Mouse (Mus musculus): ENCODE measurements at regions not wholly inside any gene's neighbourhood (a gene's known extent, or its start where the extent isn't known, plus 50 kb on each side); places are given as distances from the start of the nearest gene placed in this dataset.

DNA sequence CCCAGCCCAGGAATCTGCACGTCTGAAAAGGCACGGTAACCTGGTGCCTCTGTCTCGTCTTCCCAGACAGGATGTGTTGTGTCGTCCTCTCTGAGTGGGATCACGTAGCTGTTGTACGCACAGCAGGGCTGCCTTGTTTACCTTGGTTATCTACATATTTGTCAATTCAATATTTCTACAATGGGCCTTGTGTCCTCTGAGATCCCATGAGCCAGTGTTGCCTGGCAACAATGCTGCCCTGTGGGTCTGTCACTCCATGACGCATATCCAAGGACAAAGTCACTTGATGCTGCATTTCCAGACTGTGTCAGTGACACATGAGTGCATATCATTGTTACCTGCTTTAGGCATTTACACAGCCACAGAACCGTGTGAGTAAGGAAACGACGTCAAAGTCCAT is 191.9 kb downstream of the Diras2 start:
- Histone ChIP-seq H3K9me3 (ENCODE audit: control insufficient read depth, low read length) (no peaks in the 10 kb centered on the region), H3K4me1 (ENCODE audit: control insufficient read depth, insufficient read depth, low read length) (peaks cover 2% of the 10 kb centered on the region; the same call in 1 of the 2 replicates), H3K36me3 (ENCODE audit: control insufficient read depth, insufficient read depth, low read length) (no peaks in the 10 kb centered on the region), H3K4me2 (no peak overlapping the region), H3K27me3 (ENCODE audit: control insufficient read depth, insufficient read depth, low read length) (no peaks in the 10 kb centered on the region), H3K4me3 (ENCODE audit: low read depth, low read length) (no peak overlapping the region), H3K27ac (ENCODE audit: low read depth, low read length) (no peak overlapping the region), H3K9ac (ENCODE audit: low read length) (no peak overlapping the region)
- 56% methylated on average over 10 of the region's 10 CpGs for WGBS
- peak; percentile 71; the same call in 1 of the 2 replicates for ATAC-seq (ENCODE audit: low FRiP score)
- no peak for DNase-seq (ENCODE audit: low spot score, missing footprints)

DNA sequence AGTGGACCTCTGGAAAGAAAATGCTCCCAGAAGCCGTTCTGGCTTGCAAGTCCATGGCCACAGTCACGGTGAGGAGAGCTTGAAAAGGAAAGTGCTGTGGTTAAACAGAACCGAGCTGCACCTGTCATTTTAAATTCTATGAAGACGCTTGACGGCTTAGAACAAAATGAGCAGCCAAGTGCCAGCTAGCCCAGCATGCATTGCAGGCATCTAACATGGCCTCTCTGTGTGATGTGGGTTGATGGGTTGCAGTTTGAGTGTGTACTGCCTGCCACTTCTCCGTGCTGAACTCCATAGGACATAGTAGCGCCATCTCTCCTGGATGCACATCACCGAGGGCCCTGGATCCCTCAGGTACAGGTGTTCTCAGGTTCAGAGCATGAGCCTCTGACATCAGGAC is 189.1 kb downstream of the Diras2 start:
- H3K9ac ChIP-seq (ENCODE audit: low read length) = no peak overlapping the region
- WGBS = 84% methylated on average over 8 of the region's 8 CpGs
- ATAC-seq (ENCODE audit: low FRiP score) = no peak

GRCm38 (mm10) chr13:52344383-52344782 is 186.7 kb downstream of the Diras2 start:
- ATAC-seq (ENCODE audit: low FRiP score) (no peak), DNase-seq (ENCODE audit: low spot score, missing footprints) (no peak)
- 81% methylated on average over 2 of the region's 2 CpGs for WGBS
- H3K27ac ChIP-seq (ENCODE audit: low read depth, low read length) = no peak overlapping the region
- no peak overlapping the region for H3K4me3 ChIP-seq (ENCODE audit: low read depth, low read length)
- no peaks in the 10 kb centered on the region for H3K36me3 ChIP-seq (ENCODE audit: control insufficient read depth, insufficient read depth, low read length)
- H3K4me1 ChIP-seq (ENCODE audit: control insufficient read depth, insufficient read depth, low read length) = no peaks in the 10 kb centered on the region
- H3K9ac ChIP-seq (ENCODE audit: low read length) = no peak overlapping the region
- H3K4me2 ChIP-seq = no peak overlapping the region
- no peaks in the 10 kb centered on the region for H3K9me3 ChIP-seq (ENCODE audit: control insufficient read depth, low read length)
- H3K27me3 ChIP-seq (ENCODE audit: control insufficient read depth, insufficient read depth, low read length) = no peaks in the 10 kb centered on the region

More for the DNA sequence above, 189.1 kb downstream of the Diras2 start:
- Histone ChIP-seq H3K4me1 (ENCODE audit: control insufficient read depth, insufficient read depth, low read length) (peaks cover 2% of the 10 kb centered on the region; the same call in 1 of the 2 replicates), H3K36me3 (ENCODE audit: control insufficient read depth, insufficient read depth, low read length) (no peaks in the 10 kb centered on the region), H3K4me2 (no peak overlapping the region), H3K4me3 (ENCODE audit: low read depth, low read length) (no peak overlapping the region), H3K9me3 (ENCODE audit: control insufficient read depth, low read length) (no peaks in the 10 kb centered on the region), H3K27ac (ENCODE audit: low read depth, low read length) (no peak overlapping the region), H3K27me3 (ENCODE audit: control insufficient read depth, insufficient read depth, low read length) (no peaks in the 10 kb centered on the region)
- DNase-seq (ENCODE audit: low spot score, missing footprints) = no peak

DNA sequence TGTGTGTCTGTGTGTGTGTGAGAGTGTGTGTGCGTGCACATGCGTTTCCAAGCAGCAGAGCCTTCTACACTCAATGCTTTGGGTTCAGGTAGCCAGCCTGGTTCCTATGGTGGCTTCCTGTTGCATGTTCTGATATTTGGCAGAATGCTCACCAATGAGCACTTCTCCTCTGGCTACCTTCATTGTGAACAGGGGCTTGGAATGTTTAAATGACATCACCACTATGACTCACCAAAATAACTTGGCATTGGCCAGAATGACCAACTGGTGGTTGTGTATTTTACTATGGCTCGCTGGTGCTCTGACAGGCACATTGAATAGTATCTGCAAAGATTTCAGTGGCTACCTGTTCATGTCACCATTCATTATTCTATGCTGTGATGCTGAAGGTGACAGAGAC is 186.2 kb downstream of the Diras2 start:
- ATAC-seq (ENCODE audit: low FRiP score) = no peak
- 95% methylated on average over 3 of the region's 3 CpGs for WGBS
- Histone ChIP-seq H3K9ac (ENCODE audit: low read length) (no peak overlapping the region), H3K27me3 (ENCODE audit: control insufficient read depth, insufficient read depth, low read length) (no peaks in the 10 kb centered on the region), H3K4me1 (ENCODE audit: control insufficient read depth, insufficient read depth, low read length) (no peaks in the 10 kb centered on the region), H3K27ac (ENCODE audit: low read depth, low read length) (no peak overlapping the region), H3K4me3 (ENCODE audit: low read depth, low read length) (no peak overlapping the region), H3K9me3 (ENCODE audit: control insufficient read depth, low read length) (no peaks in the 10 kb centered on the region), H3K4me2 (no peak overlapping the region), H3K36me3 (ENCODE audit: control insufficient read depth, insufficient read depth, low read length) (no peaks in the 10 kb centered on the region)
- no peak for DNase-seq (ENCODE audit: low spot score, missing footprints)

- Histone ChIP-seq H3K4me1 (ENCODE audit: control insufficient read depth, insufficient read depth, low read length) (no peaks in the 10 kb centered on the region), H3K9ac (ENCODE audit: low read length) (no peak overlapping the region), H3K4me3 (ENCODE audit: low read depth, low read length) (no peak overlapping the region), H3K9me3 (ENCODE audit: control insufficient read depth, low read length) (no peaks in the 10 kb centered on the region), H3K36me3 (ENCODE audit: control insufficient read depth, insufficient read depth, low read length) (no peaks in the 10 kb centered on the region), H3K4me2 (no peak overlapping the region), H3K27me3 (ENCODE audit: control insufficient read depth, insufficient read depth, low read length) (no peaks in the 10 kb centered on the region), H3K27ac (ENCODE audit: low read depth, low read length) (no peak overlapping the region)
- DNase-seq (ENCODE audit: low spot score, missing footprints) (no peak), ATAC-seq (ENCODE audit: low FRiP score) (no peak)
- WGBS = 79% methylated on average over 13 of the region's 13 CpGs
Observed at GRCm38 (mm10) chr13:52345375-52346026, 185.6 kb downstream of the Diras2 start.

DNA sequence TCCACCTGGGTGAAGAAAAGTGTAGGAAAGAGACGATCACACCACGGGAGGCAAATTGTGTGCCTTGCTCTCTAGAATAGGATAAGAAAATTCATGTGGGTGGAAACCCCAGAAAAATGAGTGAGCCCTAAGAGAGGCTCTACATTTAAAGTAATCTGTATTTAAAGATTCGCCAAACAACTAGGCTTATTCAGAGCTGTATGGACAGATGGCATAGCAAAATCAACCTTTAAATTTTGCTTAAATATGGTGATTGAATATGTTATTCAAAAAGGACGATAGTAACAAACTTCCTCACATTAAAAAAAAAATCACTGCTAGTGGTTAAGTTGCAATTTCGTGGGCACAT is 185.1 kb downstream of the Diras2 start:
- Histone ChIP-seq H3K27ac (ENCODE audit: low read depth, low read length) (no peak overlapping the region), H3K4me2 (no peak overlapping the region), H3K9me3 (ENCODE audit: control insufficient read depth, low read length) (no peaks in the 10 kb centered on the region), H3K36me3 (ENCODE audit: control insufficient read depth, insufficient read depth, low read length) (no peaks in the 10 kb centered on the region), H3K9ac (ENCODE audit: low read length) (no peak overlapping the region), H3K27me3 (ENCODE audit: control insufficient read depth, insufficient read depth, low read length) (no peaks in the 10 kb centered on the region), H3K4me3 (ENCODE audit: low read depth, low read length) (no peak overlapping the region), H3K4me1 (ENCODE audit: control insufficient read depth, insufficient read depth, low read length) (no peaks in the 10 kb centered on the region)
- ATAC-seq (ENCODE audit: low FRiP score) (no peak), DNase-seq (ENCODE audit: low spot score, missing footprints) (no peak)
- WGBS = 86% methylated on average over 5 of the region's 5 CpGs

GRCm38 (mm10) chr13:52347631-52348030 is 183.4 kb downstream of the Diras2 start:
- ATAC-seq (ENCODE audit: low FRiP score) (no peak), DNase-seq (ENCODE audit: low spot score, missing footprints) (no peak)
- Histone ChIP-seq H3K9ac (ENCODE audit: low read length) (no peak overlapping the region), H3K4me1 (ENCODE audit: control insufficient read depth, insufficient read depth, low read length) (no peaks in the 10 kb centered on the region), H3K27ac (ENCODE audit: low read depth, low read length) (no peak overlapping the region), H3K9me3 (ENCODE audit: control insufficient read depth, low read length) (no peaks in the 10 kb centered on the region), H3K4me3 (ENCODE audit: low read depth, low read length) (no peak overlapping the region), H3K27me3 (ENCODE audit: control insufficient read depth, insufficient read depth, low read length) (no peaks in the 10 kb centered on the region), H3K4me2 (no peak overlapping the region), H3K36me3 (ENCODE audit: control insufficient read depth, insufficient read depth, low read length) (no peaks in the 10 kb centered on the region)
- 64% methylated on average over 2 of the region's 2 CpGs for WGBS

DNA sequence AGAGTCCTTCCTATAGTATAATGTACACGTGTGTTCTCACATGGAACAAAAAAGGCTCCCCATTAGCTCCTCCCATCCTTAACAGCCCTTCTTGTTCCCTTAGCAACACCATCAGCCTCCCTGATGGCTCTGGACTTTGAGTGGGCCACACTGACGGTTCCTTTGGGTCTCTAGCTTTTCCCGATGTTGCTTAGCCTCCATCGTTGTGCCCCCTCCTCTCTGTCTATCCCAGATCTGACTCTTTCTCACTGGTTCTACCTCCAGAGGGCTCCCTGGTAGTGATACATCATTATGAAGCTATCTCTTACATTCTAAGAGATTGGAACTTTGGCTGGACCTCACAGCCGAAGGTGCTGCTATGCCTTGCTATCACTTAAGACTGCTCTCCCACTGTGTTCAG is 181.5 kb downstream of the Diras2 start:
- Histone ChIP-seq H3K36me3 (ENCODE audit: control insufficient read depth, insufficient read depth, low read length) (no peaks in the 10 kb centered on the region), H3K27ac (ENCODE audit: low read depth, low read length) (no peak overlapping the region), H3K9ac (ENCODE audit: low read length) (no peak overlapping the region), H3K27me3 (ENCODE audit: control insufficient read depth, insufficient read depth, low read length) (no peaks in the 10 kb centered on the region), H3K4me1 (ENCODE audit: control insufficient read depth, insufficient read depth, low read length) (no peaks in the 10 kb centered on the region), H3K4me2 (no peak overlapping the region), H3K9me3 (ENCODE audit: control insufficient read depth, low read length) (no peaks in the 10 kb centered on the region), H3K4me3 (ENCODE audit: low read depth, low read length) (no peak overlapping the region)
- no peak for DNase-seq (ENCODE audit: low spot score, missing footprints)
- ATAC-seq (ENCODE audit: low FRiP score) = no peak
- WGBS = 86% methylated on average over 5 of the region's 5 CpGs

GRCm38 (mm10) chr13:52352576-52352975 is 178.5 kb downstream of the Diras2 start:
- WGBS = 81% methylated on average over 4 of the region's 4 CpGs
- Histone ChIP-seq H3K27me3 (ENCODE audit: control insufficient read depth, insufficient read depth, low read length) (no peaks in the 10 kb centered on the region), H3K36me3 (ENCODE audit: control insufficient read depth, insufficient read depth, low read length) (no peaks in the 10 kb centered on the region), H3K4me1 (ENCODE audit: control insufficient read depth, insufficient read depth, low read length) (no peaks in the 10 kb centered on the region), H3K4me3 (ENCODE audit: low read depth, low read length) (no peak overlapping the region), H3K9me3 (ENCODE audit: control insufficient read depth, low read length) (no peaks in the 10 kb centered on the region), H3K27ac (ENCODE audit: low read depth, low read length) (no peak overlapping the region), H3K9ac (ENCODE audit: low read length) (no peak overlapping the region), H3K4me2 (no peak overlapping the region)
- DNase-seq (ENCODE audit: low spot score, missing footprints) (peak; percentile 90), ATAC-seq (ENCODE audit: low FRiP score) (no peak)

Data from midbrain, embryonic 11.5 days (tissue).